Mouse (Mus musculus) pancreas, adult 10 weeks (tissue): ENCODE measurements around the gene Gm14401. TPM values are rescaled to one million over a fixed set of nuclear protein-coding genes. Genes with fewer than 3 reads are reported as not detected.

Experiments used
- polyA plus RNA-seq: library from polyadenylated mRNA; stranded (reverse); fragments of 350-450 nt; fragmentation: Illumina TruSeq; extraction: RNeasy Lipid Tissue Mini Kit (QIAGEN cat#74804); gene quantifications from one replicate; pipeline ENCODE4 v1.2.3, GENCODE M21; 2015; ENCODE audit warnings: low read depth, low replicate concordance; ENCODE audit not compliant: insufficient read depth

The Gm14401 gene
- not detected for polyA plus RNA-seq

GRCm38 (mm10) chr2:177073432-177074423 is at the start of gene Gm14401:
Gene Gm14401 (plus strand): TSS chr2:177074320.

Other genes with a start within 250 kb of the Gm14401 start
- not detected for gene Gm14408, start 243.2 kb upstream of the Gm14401 start, polyA plus RNA-seq
- gene Gm14296, start 146.5 kb upstream of the Gm14401 start, polyA plus RNA-seq: 4.0 TPM
- 1.6 TPM for gene Gm14419, start 73.4 kb upstream of the Gm14401 start, polyA plus RNA-seq
- gene Gm14410, start 132.1 kb downstream of the Gm14401 start, polyA plus RNA-seq: 7.5 TPM
- gene Gm14409, start 192.7 kb downstream of the Gm14401 start, polyA plus RNA-seq: not detected
- not detected for gene Gm14412, start 250.0 kb downstream of the Gm14401 start, polyA plus RNA-seq